Mouse (Mus musculus): ENCODE measurements around the gene Yy1.

The Yy1 gene

DNA sequence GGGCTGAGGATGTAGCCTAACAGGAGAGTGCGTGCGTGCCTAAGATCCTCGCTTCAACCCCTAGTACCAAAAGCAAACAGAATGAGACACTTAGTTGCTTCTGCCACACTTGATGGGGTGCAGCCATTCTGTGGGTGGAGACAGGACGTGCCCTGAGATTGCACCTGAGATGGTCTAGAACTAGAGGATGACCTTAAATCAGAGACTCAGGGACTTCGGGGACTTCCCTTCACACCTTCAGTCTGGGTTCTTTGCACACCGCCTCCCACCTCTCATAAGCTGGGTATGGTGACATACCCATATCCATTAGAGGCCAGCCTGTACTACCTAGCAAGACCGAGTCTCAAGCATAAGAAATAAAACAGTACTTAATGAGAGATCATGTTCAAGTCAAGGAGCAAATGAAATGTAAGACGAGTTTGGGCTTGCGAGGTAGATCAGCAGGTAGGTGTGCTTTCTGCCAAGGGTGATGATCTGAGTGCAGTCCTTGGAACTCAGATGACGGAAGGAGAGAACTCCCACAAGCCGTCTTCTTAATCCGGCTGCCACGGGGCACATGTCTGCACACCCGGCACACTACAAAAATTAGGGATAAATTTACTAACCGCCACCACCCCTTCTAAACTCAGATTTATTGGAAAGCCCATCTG is 31.6 kb downstream of the Yy1 start:
- no peak overlapping the region for H3K4me3 ChIP-seq (replicated peaks; ENCODE audit: low read length)
- H3K27me3 ChIP-seq (ENCODE audit: insufficient read depth, low read length): no peaks in the 10 kb centered on the region; the same call in 1 of the 2 replicates
- peaks cover 38% of the 10 kb centered on the region for H3K4me1 ChIP-seq (replicated peaks; ENCODE audit: low read depth, low read length)
- TF ChIP-seq NANOG (IDR thresholded peaks at IDR 0.05; ENCODE audit: borderline replicate concordance, low read length) (no peak), CTCF (conservative IDR thresholded peaks at IDR 0.05; ENCODE audit: low read length) (no peak), POU5F1 (IDR thresholded peaks at IDR 0.05; ENCODE audit: borderline replicate concordance, low read length) (no peak)
- peaks cover 36% of the 10 kb centered on the region for H3K36me3 ChIP-seq (ENCODE audit: insufficient read depth, low read length)
- no peaks in the 10 kb centered on the region for H3K9me3 ChIP-seq (ENCODE audit: low read length)

DNA sequence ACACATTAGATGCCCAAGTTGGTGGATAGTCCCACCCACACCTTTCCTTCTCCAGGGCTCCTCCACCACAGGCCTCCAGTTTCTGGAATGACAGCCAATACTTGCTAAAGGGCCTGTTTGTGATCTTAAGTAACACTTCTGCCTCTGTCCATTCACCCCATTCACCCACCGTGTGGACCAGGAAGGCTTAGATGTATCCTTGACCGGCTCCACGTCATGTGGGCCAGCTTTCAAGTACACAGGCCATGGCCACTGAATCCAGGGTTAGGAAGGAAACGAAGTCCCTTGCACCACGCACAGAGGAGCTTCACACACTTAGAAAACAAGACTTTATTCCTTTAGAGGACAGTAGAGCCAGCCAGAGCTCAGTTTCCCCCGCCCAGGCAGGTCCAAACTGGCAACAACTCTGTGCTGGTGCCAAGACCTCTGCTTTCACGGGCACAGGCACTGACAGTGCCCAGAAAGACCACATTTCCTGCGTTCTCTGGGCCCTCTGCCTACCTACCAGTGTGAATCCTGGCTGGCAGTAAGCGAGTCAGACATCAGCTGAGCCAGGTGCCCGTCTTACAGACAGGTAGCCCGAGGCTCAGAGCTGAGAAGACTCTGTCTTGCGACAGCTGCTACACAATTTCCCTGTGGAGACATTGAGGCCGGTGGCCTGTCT is 32.9 kb downstream of the Yy1 start:
- Histone ChIP-seq H3K4me1 (replicated peaks; ENCODE audit: low read depth, low read length) (peaks cover 26% of the 10 kb centered on the region), H3K4me3 (replicated peaks; ENCODE audit: low read length) (no peak overlapping the region), H3K36me3 (ENCODE audit: insufficient read depth, low read length) (peaks cover 29% of the 10 kb centered on the region), H3K27me3 (ENCODE audit: insufficient read depth, low read length) (no peaks in the 10 kb centered on the region; the same call in 1 of the 2 replicates), H3K9me3 (ENCODE audit: low read length) (no peaks in the 10 kb centered on the region)
- TF ChIP-seq CTCF (conservative IDR thresholded peaks at IDR 0.05; ENCODE audit: low read length) (no peak), NANOG (IDR thresholded peaks at IDR 0.05; ENCODE audit: borderline replicate concordance, low read length) (no peak), POU5F1 (IDR thresholded peaks at IDR 0.05; ENCODE audit: borderline replicate concordance, low read length) (no peak)

DNA sequence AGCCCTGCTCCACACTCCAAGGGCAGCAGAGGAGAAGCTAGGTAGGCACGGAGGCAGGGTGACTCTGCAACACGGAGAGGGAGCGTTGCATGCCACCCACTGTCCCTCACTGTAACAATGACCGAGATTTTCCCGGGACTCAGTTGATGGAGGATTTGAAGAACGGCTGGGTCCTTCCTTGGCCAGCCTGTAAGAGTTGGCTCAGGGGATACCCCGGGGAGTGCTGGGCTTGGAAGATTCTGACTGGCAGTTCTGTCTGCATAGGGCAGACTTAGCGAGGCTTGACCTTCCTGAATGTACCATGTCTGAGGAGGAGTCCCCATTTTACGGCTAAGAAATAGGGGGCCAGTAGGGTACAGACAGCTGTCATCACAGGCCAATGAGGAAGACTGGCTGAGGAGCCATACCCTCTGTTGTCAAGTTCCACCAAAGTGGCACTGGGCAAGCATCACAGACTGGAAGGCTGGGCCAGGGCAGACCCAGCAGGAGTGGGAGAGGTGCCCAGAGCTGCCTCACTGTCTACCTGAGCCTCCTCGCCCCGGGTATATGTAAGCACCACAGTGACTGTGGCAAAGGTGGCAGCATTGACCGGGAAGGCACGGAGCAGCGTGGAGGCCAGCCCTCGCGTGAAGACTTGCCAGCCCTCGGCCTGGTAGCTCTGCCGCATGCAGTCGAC is 33.6 kb downstream of the Yy1 start:
- TF ChIP-seq CTCF (conservative IDR thresholded peaks at IDR 0.05; ENCODE audit: low read length) (no peak), POU5F1 (IDR thresholded peaks at IDR 0.05; ENCODE audit: borderline replicate concordance, low read length) (no peak), NANOG (IDR thresholded peaks at IDR 0.05; ENCODE audit: borderline replicate concordance, low read length) (no peak)
- peaks cover 23% of the 10 kb centered on the region for H3K4me1 ChIP-seq (replicated peaks; ENCODE audit: low read depth, low read length)
- no peaks in the 10 kb centered on the region; the same call in 1 of the 2 replicates for H3K27me3 ChIP-seq (ENCODE audit: insufficient read depth, low read length)
- peak overlapping the region; percentile 67 for H3K4me3 ChIP-seq (replicated peaks; ENCODE audit: low read length)
- no peaks in the 10 kb centered on the region for H3K9me3 ChIP-seq (ENCODE audit: low read length)
- peaks cover 29% of the 10 kb centered on the region for H3K36me3 ChIP-seq (ENCODE audit: insufficient read depth, low read length)

DNA sequence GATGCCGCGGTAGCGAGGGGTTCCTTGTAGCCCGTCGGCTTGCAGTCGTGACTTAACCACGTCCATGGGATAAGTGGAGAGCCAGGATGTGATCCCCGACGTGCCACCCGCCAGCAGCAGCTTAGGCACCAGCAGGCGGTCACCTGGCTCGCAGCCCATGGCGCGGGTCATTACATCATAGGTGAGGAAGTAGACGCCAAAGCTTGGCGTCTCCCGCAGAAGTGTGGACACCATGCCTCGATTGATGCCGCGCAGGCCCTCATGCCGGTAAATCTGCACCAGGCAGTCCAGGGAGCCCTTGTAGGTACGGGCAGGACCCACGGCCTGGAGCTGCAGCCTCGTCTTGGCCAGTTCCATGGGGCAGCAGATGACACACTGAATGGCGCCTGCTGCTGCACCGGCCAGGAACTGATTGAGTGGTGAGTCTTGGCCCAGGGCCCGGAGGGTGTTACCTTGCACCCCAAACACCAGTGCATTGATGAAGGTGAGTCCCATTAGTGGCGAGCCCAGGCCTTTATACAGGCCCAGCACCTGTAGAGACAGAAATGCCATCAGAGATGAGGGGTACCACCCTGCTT is 34.3 kb downstream of the Yy1 start:
- Histone ChIP-seq H3K4me1 (replicated peaks; ENCODE audit: low read depth, low read length) (peaks cover 26% of the 10 kb centered on the region), H3K9me3 (ENCODE audit: low read length) (no peaks in the 10 kb centered on the region)
- no peak for TF ChIP-seq POU5F1 (IDR thresholded peaks at IDR 0.05; ENCODE audit: borderline replicate concordance, low read length)
- TF ChIP-seq CTCF (conservative IDR thresholded peaks at IDR 0.05; ENCODE audit: low read length): no peak
- no peak for TF ChIP-seq NANOG (IDR thresholded peaks at IDR 0.05; ENCODE audit: borderline replicate concordance, low read length)

DNA sequence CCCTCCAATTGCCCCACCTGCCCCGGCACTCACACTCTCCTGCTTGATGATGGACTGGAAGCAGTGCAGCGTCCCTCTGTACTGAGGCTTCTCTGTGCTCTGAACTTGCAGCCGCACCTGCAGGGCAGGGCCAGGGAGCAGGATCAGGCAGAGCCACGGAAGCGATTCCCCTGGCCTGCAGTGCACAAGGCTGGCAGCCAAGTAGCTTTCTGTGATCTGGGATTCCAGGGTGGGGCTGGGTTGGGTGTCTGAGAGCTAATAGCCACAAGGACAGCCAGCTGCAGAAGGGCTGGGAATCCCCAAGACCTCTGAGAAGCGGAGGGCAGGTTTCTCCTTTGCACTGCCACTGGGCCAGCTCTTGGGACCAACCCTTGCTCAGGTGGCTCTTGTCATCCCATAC is 34.9 kb downstream of the Yy1 start:
- Histone ChIP-seq H3K9me3 (ENCODE audit: low read length) (no peaks in the 10 kb centered on the region), H3K27me3 (ENCODE audit: insufficient read depth, low read length) (peaks cover under 1% of the 10 kb centered on the region; the same call in 1 of the 2 replicates), H3K36me3 (ENCODE audit: insufficient read depth, low read length) (peaks cover 20% of the 10 kb centered on the region), H3K4me3 (replicated peaks; ENCODE audit: low read length) (no peak overlapping the region), H3K4me1 (replicated peaks; ENCODE audit: low read depth, low read length) (peaks cover 32% of the 10 kb centered on the region)
- TF ChIP-seq CTCF (conservative IDR thresholded peaks at IDR 0.05; ENCODE audit: low read length) (no peak), NANOG (IDR thresholded peaks at IDR 0.05; ENCODE audit: borderline replicate concordance, low read length) (no peak), POU5F1 (IDR thresholded peaks at IDR 0.05; ENCODE audit: borderline replicate concordance, low read length) (no peak)

More for the DNA sequence above, 34.3 kb downstream of the Yy1 start:
- H3K36me3 ChIP-seq (ENCODE audit: insufficient read depth, low read length): peaks cover 25% of the 10 kb centered on the region
- peak overlapping the region; percentile 67 for H3K4me3 ChIP-seq (replicated peaks; ENCODE audit: low read length)
- no peaks in the 10 kb centered on the region; the same call in 1 of the 2 replicates for H3K27me3 ChIP-seq (ENCODE audit: insufficient read depth, low read length)

DNA sequence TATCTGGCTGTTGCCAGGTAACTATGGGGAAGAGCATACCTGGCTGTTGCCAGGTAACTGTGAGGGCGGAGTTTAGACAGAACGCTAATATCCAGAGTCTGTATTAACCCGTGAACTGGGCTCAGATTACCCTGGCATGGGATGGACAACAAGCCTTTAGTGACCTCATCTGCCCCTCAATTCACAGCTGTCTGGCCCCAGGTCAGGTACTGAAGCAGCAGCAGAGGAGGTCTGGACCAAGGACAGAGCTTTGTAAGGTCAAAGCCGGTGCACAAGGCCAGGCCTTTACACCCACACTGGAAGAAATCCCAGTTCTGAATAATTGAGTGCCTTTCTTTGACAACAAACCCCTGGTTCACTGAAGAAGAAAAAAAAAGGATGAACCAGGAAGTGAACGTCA is 36.9 kb downstream of the Yy1 start:
- Histone ChIP-seq H3K4me1 (replicated peaks; ENCODE audit: low read depth, low read length) (peaks cover 35% of the 10 kb centered on the region), H3K27me3 (ENCODE audit: insufficient read depth, low read length) (peaks cover 18% of the 10 kb centered on the region), H3K36me3 (ENCODE audit: insufficient read depth, low read length) (peaks cover 25% of the 10 kb centered on the region), H3K4me3 (replicated peaks; ENCODE audit: low read length) (no peak overlapping the region), H3K9me3 (ENCODE audit: low read length) (no peaks in the 10 kb centered on the region)
- TF ChIP-seq POU5F1 (IDR thresholded peaks at IDR 0.05; ENCODE audit: borderline replicate concordance, low read length): no peak
- no peak for TF ChIP-seq CTCF (conservative IDR thresholded peaks at IDR 0.05; ENCODE audit: low read length)

GRCm38 (mm10) chr12:108830358-108830757 is 37.6 kb downstream of the Yy1 start:
- peaks cover 25% of the 10 kb centered on the region for H3K36me3 ChIP-seq (ENCODE audit: insufficient read depth, low read length)
- H3K9me3 ChIP-seq (ENCODE audit: low read length): no peaks in the 10 kb centered on the region
- TF ChIP-seq CTCF (conservative IDR thresholded peaks at IDR 0.05; ENCODE audit: low read length) (no peak), NANOG (IDR thresholded peaks at IDR 0.05; ENCODE audit: borderline replicate concordance, low read length) (no peak), POU5F1 (IDR thresholded peaks at IDR 0.05; ENCODE audit: borderline replicate concordance, low read length) (no peak)
- H3K4me1 ChIP-seq (replicated peaks; ENCODE audit: low read depth, low read length): peaks cover 42% of the 10 kb centered on the region
- H3K4me3 ChIP-seq (replicated peaks; ENCODE audit: low read length): no peak overlapping the region
- H3K27me3 ChIP-seq (ENCODE audit: insufficient read depth, low read length): peaks cover 25% of the 10 kb centered on the region
